Mouse (Mus musculus) lung, postnatal 4 days (tissue): Measurements from ENCODE around the gene Slc5a10.
A peak's percentile ranks its signal among the peaks of the same experiment; 100 is the strongest.

ENCODE experiments used
- DNase-seq, 2 experiments: peaks; one replicate each; pipeline ENCODE4 v3.0.0; 2021

Slc5a10 gene

DNA sequence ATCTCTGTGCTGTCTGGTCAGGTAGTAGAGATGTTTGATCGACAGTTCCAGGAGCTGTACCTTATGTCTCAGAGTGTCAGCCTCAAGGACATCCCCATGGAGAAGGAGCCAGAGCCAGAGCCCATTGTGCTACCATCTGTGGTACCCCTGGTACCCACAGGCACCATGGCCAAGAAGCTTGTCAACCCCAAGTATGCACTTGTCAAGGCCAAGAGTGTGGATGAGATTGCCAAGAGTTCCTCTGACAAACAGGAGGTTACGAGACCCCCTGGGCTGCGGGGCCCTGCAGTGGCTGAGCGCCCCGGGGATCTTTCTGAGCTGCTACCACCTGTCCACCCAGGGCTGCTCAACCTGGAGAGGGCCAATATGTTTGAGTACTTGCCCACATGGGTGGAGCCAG is 18.1 kb downstream of the Slc5a10 start:
- no peak for DNase-seq

DNA sequence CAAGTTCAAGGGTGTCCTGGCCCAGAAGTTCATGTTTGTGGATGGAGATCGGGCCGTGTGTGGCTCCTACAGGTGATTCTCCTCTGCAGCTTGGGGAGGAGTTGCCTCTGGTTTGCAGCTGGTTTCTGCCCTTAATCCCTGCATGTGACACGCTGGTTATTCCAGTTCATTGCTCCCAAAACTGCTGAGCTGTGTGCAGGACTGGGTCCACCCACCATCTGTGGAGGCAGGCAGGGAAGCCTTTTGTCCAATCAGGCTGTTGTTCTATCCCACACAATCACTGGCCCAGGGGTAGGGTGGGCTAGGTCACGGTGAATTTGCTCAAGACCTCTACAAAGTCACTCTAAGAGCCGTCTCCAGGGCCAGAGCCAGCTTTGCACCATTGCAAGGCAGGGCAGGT is 18.9 kb downstream of the Slc5a10 start:
- DNase-seq: no peak

DNA sequence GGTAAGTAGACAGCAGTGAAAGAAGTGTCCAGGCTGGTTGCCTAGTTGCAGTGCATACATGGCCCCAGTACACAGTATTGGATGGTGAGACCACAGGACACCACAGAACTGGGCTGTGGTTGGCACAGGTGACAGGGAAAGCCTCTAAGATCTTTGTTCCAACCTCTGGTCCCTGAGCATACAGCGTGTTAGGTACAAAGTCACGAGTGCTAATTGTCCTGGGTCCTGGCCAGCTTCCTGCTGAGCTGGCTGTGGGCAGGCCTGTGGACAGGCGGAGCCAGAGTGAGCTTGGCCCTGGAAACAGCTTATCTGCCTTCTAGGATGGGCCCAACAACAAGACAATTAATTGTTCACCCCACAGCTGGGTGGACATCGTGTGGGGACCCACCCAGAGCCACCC is 20.7 kb downstream of the Slc5a10 start:
- peak in 1 of 2 experiments; percentile 42 for DNase-seq

DNA sequence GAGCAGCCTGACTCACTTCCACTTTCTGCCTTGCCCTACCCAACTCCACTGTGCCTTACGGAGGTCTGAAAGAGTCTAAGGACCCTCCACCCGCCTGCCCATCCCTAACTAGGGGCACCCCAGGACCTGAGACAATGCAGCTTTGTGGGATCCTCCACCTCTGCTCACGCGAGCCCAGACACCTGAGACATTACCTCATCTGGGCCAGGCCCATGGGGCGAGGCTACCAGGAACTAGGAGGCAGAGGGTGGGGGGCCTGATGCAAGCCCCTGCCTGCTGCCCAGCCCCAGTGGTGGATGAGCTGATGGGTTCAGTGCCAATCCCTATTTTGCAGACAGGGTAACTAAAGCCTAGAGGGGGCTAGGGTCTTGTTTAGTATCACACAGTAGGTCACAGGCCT is 21.2 kb downstream of the Slc5a10 start:
- DNase-seq: no peak

DNA sequence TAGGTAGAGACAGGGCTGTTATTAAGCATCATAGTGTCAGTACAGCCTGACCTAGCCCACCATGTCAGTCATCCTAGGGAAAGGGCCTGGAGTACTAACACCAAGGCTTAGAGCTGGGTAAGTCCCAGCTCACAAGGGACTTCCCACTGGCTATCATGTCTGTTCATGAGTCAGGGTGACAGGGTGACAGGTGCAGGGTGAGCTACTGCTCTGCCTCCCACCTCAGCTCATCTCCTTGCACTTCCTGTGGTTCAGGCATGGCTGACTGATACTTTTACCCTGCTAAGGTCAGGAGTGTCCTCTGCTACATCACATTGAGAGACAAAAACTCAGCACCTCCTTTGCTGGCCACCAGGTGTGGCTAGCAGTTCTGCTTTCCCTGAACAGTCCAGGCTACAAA is 21.8 kb downstream of the Slc5a10 start:
- DNase-seq: no peak

DNA sequence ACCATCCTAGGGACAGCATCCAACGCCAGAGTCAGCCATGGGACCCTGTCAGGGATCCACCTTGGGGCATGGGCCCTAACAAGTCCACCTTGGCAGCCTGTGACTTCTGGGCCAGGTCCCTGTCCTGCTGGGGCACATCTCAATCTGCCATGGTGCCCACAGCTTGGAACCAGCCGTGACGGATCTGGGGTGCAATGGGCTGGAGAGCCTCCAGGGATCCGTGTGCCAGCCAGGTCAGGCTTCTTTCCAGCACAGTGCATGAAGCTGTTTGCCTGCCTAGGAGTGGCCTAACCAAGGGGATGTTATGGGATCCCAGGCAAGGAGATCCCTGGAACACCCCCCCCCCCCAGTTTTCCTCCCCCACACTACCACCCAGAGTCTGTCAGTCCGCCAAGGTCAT is 27.6 kb downstream of the Slc5a10 start:
- no peak for DNase-seq

DNA sequence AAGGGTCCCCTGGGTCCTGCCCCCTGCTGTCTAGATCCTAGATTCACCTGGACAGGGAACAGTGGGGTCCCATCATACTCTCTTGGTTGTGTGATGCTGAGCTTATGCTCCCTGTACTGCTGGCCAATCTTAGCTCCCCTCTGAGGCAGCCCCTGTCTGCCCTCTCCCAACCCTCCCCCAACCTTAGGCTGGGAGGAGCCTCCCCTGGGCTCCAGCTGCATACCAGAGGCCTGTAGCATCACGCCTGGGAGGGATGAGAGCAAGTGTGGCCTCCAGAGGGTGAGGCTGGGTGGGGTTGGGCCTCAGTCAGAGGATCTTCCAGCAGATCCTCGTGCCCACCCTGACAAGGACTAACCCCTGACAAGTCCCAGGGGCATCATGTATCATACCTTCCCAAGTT is 33.0 kb downstream of the Slc5a10 start:
- no peak for DNase-seq

DNA sequence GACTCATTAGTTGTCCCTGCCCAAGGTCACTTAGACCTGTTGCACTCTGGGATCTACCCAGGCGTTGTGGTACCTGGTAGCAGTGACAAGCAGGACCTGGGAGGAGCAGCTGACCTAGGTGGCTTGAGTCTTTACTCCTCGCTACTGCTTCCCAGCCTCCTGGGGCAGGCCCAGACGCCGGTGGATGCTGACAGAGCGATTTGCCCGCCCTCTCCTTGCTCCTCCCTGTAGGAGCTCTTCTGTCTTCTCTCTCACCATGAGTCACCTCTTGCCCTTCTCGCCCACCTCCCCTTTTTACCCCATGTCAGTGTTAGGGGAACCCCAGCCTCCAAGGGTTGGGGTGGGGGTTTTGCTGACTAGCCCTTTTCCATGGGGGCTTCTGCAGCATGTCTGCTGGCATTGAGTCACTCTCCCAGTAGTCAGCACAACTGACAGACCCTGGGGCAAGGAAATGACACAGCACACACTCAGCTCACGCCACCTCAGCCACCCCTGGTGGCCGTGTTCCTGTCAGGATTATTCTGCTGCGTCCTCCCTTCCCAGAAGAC is 33.6 kb downstream of the Slc5a10 start:
- no peak for DNase-seq

DNA sequence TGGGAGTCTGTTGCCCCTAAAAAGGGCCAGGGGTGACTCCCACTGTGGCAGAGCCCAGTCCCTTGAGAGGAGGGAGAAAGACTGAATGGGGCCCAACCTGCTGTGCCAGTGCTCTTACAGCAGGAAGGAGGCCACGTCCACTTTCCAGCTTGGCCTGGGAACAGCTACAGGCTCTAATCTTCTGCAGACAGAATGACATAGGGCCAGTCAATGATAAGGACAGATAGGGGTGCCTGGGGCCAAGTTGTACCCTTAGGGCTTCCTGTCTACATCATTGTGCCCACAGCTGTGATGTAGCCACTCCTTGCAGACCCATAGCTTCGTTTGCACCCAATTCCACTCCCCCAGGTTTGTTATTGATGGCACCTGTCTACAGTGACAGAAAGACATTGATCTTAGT is 34.5 kb downstream of the Slc5a10 start:
- no peak for DNase-seq

DNA sequence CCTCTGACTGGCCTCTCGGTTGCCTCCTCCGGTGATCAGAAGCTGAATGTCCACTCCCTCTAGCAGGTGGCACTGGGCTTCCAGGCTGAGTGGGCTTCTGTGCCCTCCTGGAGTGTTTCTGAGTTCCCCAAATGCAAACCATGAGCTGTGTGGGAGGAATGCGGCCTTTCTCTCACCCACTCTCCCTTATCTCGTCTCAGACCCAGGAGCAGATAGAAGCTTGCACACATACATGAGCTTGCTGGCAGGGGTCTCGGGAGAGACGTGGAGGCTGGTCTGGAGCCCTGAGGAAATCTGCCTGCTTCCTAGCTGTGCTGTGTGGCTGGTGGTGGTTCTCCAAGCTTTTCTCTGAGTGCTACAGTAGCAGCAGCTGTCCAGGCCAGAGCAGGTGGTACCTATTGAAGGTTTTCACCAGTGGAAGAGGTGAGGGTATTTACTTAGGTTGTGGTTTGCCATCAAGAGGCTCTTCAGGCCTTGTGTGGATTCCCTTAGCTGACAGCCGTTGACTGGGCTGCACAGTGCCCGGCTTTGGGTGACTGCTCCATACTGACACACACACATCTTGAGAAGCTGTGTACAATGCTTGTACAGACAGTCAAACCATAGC is 35.4 kb downstream of the Slc5a10 start:
- no peak for DNase-seq

DNA sequence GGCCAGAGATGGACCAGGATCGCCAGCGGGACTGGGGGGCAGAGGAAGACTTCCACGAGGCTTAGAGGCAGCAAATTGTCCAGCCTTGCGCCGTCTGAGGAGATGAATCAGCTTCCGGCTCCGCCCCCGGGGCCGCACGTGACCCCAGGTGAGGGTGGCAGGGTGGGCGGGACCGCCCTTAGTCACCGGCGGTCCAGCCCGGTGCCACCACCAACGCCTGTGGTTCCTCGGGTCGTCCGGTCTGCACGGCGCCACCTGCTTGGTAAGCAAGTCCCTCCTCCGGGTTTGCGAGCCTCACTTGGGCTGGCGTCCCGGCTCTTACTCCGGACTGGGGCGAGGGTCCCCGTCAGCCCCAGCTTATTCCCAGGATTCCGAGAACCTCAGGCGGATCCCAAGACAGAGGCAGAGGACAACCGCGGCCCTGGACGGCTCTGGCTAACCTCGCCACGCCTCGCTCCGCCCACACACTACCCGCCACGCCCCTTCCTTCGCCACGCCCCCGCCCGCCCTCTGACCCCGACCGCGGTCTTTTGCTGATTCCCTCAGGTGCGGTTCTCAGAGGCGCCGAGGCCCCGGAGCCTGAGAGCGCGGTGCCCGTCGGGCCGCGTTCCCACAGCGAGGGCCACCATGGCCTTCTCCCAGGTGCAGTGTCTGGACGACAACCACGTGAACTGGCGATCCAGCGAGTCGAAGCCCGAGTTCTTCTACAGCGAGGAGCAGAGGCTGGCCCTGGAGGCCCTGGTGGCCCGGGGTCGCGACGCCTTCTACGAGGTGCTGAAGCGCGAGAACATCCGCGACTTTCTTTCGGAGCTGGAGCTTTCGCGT is 36.5 kb downstream of the Slc5a10 start, which contains the start of gene Fam83g:
Fam83g (plus strand) TSS at position 185 of the 825 bp plus-strand sequence.
- peak; percentile 82 for DNase-seq

DNA sequence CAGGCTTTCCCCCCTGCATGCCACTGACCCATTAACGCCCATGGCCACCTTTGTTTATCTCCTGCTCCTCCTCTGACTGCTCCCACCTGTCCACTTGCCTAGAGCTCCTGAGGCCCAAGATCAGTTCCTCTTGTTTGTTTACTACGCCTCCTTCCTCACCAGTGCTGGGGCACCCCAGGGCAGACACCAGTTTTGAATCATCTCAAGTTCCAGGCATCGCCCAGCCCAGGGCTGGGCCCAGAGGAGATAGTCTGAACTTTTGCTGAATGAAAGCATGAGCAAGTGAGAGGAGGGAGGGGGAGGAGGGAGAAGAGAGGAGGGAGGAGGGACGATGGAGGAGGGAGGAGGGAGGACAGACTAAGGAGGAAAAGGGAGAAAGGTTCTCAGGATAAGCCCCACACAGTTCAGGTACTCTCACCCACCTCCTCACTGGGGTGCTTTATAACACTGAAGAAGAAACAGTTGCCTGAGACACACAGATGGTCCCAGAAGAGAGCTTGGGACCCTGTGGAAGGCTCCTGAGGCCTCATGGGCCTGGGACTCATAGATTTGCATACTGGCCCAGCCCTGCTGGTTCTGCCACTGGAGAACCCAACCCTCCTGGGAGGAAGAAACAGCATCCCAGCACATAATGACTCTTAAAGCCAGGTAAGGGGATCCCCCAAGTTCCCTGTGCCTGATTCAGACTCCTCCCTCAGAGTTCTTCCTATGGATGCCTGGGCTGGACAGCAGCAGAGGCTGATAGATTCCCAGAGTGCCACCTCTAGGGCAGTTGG is 41.3 kb downstream of the Slc5a10 start:
- DNase-seq: no peak

DNA sequence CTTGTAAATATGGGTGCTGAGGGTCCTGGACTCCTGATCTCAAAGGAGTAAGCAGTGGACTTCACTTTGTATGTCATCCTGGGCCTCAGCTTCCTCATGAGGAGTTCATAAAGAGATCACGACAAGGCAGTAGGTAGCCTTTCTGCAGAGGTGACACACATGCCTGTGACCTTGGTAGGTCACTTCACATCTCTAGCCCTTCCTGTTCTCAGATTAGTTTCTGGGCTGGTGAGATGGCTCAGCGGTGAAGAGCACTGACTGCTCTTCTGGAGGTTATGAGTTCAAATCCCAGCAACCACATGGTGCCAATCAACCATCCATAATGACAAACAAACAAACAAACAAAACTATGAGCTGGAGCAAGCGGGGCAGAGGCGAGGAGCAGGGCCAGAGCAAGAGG is 42.9 kb downstream of the Slc5a10 start:
- DNase-seq: no peak

DNA sequence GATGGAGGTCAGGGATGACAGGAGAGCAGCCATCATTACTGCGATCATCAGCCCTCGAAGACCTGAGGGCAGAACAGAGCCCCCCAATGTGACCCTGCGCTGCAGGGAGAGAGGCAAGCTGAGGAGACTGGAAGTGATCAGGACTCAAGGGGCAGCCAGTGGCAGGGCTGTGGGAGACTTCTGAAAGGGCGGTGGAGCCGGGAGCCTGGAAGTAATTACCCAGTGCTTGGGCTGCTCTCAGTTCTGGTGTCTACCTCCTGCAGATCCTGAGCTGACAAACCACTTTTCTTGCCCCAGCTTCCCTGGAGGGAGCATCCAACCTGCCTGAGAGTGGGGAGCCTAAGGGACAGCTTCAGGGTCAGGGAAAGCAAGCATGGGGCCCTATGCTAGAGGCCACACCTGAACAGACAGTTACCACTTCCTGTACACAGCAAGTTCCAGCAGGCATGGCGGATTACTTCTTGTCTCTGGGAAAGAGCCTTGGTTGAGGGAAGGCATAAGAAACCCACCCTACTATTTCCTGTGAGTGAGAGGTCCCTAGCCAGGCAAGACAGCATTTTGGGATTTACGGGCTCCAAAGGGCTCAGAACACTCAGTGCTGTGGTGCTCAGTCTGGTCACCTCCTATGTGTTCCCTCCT is 44.3 kb downstream of the Slc5a10 start:
- no peak for DNase-seq

DNA sequence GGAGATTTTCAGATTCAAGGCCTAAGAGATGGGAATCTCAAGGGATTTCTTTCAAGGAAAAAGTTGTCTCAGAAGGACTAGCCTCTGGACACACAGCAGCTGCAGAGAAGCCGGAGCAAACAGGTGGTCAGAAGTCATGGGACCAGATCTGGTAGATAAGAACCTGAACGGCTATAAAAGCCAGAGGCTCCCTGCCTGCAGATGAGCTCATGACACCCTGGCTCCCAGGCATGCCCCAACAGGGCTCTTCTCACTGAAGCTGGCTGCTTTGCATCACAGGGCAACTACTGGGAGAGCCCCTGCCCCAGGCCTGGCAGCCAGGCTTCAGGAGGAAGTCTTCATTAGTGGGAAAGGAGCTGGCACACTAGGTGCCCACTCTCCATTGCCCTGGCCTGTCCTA is 45.3 kb downstream of the Slc5a10 start:
- DNase-seq: no peak

DNA sequence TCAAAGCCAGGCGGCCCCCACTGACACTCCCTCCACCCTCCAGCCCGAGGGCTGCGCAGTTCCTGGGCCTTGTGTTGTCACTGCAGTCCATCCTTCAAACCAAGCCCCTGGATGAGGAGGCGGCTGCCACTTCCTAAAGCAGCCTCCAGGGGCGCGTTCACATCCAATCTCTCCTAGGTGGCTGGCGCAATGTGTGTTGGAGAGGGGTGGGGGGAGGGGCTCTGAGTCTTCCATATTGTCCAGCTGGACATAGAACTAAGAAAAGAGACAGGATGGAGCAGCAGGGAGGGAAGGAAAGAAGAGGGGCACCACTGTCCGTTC is 45.8 kb downstream of the Slc5a10 start:
- peak; percentile 52 to 56 for DNase-seq

DNA sequence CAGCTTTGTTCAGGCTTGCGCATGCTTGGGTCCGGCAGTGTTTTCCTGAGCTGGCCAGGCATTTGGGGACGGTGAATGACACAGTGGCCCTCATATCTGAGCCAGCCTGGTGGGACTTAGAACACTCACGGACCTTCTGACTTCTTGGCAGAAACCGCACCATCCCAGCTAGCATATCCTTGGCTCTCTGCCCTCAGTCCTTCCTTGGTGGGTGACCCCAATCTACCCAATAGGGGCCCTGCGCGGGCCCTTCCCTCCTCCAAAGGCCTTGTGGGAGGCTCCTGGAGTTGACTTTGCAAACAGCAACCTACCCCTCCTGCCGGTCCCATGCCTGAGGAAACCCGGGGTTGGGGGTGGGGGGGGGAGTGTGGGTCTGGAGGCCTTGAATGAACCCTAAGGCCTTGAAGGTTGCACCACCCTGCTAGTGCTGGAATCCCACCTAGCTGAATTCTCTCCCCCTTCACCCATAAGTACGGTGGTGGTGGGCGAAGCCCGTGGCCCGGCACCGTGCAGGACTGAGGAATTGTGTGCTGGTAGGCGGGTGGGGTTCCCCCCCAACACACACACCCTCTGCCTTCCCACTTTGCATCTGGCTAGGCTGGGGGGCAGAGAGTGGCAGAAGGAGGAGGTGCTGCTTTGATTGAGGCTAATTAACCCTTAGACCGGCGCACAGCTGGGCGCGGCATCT is 46.3 kb downstream of the Slc5a10 start:
- no peak for DNase-seq

DNA sequence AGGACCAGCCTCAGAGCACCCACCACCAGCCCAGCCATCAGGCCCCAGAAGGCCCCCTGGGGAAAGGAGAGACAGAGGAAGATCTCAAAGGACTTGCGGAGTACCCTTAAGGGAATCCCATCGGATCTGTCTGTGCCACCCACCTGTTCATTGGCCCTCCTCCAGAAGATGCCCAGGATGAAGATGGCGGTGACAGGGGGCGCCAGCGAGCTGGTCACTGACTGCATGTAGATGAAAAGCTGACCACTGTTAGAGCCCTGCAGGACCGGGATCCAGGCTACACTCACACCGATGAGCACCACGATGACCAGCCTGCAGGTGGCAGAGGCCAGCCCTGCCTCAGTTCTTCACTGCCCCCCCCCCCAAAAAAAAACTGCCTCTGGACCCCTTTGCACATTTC is 46.9 kb downstream of the Slc5a10 start:
- DNase-seq: peak in 1 of 2 experiments; percentile 51

DNA sequence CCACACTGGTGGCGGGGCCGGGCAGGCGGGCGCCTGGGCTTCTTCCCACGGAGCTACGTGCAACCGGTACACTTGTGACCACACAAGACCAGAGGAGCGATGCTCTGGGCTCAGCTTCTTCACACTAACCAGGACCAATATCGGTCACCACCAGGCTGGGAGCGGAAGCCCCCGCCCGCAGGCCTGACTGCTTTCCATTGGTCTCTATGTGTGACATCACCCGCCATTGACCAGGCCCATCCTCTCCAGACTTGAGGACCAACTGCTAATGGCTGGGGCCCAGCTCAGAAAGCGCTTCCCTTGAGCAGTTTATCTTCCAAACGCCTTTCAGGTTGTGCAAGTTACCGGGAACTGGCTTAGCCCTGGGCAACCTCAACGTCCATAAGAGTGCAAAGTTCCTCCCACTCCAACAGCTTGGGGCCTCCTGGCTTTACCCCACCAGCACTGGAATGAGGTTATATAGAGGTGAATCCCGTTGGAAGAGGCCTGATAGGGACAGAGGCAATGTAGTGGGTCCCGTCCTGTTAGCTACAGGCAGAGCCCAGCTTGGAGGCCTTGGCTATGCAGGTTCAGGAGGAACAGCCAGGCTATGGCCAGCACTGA is 48.7 kb downstream of the Slc5a10 start:
- DNase-seq: no peak

DNA sequence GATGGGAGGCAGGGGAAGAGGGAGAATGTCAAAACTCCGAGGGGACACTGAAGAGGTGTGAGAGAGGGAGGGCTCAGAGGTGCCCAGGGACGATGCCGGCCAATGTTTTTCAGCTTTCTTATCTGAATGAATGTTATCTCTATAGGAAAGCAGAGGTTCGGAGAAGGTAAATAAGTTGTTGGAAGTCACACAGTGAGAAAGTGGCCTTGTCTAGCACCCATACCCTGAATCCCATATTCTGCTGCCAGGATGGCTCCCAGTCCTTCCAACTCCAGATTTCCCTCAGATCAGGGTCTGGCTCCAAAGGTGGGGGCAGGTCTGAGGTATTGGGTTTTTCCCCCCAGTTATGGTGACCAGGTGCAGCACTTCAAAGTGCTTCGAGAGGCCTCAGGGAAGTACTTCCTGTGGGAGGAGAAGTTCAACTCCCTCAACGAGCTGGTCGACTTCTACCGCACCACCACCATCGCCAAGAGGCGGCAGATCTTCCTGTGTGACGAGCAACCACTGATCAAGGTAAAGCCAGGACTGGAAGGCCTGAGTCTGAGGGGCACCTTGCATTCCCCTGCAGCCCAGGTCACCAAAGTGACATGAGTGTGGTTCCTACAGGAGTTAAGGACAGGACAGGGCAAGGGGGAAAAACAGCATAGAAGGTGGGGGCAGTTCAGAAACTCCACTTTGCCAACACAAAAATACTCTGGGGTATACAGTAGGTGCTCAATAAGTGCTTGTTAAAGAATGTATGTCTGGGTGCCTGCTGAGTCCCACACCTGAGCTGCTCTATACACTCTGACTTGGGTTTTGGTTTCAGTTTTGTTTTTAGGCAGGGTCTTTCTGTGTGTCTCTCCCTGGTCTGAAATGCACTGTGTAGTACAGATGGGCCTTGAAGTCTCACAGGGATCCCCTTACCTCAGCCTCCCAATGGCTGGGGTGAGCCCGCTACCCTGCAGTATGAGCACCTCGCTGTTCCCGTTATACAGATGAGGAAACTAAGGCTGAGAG is 50.8 kb downstream of the Slc5a10 start:
- no peak for DNase-seq

DNA sequence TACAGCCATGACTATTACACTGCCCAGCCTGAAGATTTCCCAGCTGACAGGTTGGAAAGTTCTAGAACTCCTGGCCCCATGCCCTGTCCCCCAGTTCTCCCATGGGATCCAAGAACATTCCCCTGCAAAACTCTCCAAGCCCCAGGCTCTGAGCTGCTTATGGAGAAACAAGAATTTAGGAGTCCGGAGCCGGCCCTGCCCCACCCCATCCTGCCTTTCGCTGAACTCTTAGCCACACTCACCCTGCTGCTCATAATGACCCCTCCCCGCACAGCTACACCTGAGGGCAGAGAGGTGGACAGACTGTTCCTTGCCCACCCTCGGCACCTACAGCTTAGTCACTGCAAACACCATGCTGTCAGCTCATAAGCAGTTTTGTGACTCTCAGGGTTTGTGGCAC is 52.8 kb downstream of the Slc5a10 start:
- no peak for DNase-seq
